Mouse (Mus musculus): Measurements from ENCODE around the gene Pdzrn3. TPM values are rescaled to one million over a fixed set of nuclear protein-coding genes. Genes with fewer than 3 reads are reported as not detected.

The Pdzrn3 gene
- total RNA-seq, 1 experiment: 3.8 TPM

DNA sequence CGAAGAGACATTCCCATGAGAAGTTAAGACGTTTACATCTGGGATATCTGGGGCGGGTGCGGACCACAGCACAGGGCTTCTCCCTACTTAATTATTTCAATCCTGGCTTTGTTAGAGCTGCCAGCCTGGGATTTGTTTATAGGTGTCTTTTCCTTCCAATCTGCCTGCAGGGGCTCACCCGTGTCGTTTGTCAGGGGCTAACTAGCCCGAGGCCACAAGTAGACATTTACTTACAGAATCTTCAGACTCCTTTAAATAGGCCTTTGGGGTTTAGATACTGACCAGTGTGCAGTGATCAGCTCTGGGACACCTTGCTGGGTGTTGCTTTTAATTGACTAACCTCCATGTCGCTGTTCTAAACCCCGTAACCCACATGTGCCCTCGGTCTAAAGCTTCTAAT is 143.3 kb downstream of the Pdzrn3 start:
- DNase-seq (ENCODE audit: low read depth, low spot score): no peak
- Histone ChIP-seq H3K36me3 (ENCODE audit: control insufficient read depth, insufficient read depth, low read length, poor library complexity, severe bottlenecking) (no peaks in the 10 kb centered on the region), H3K27ac (ENCODE audit: insufficient read depth, low read depth, low read length, poor library complexity, severe bottlenecking) (no peak overlapping the region), H3K4me1 (ENCODE audit: control insufficient read depth in 2 of 2, insufficient read depth in 2 of 2, low read length in 2 of 2, poor library complexity in 1 of 2) (no peaks in the 10 kb centered on the region), H3K9me3 (ENCODE audit: control insufficient read depth, insufficient read depth, low read depth, low read length) (no peaks in the 10 kb centered on the region), H3K4me3 (ENCODE audit: insufficient read depth in 1 of 2, low read depth in 1 of 2, low read length in 2 of 2, poor library complexity in 1 of 2, severe bottlenecking in 1 of 2) (no peak overlapping the region), H3K9ac (ENCODE audit: insufficient read depth, low read depth, low read length, poor library complexity, severe bottlenecking) (no peak overlapping the region)
- no peak for TF ChIP-seq ZC3H11A (IDR thresholded peaks at IDR 0.05; ENCODE audit: borderline replicate concordance, low read depth, low read length)
- TF ChIP-seq CHD2 (IDR thresholded peaks at IDR 0.05; ENCODE audit: low read depth, low read length): no peak
- in situ Hi-C loops (cut with MboI; ENCODE audit: low sequenced_read_pairs in 2 of 2, unreplicated experiment in 2 of 2): no loop called here

DNA sequence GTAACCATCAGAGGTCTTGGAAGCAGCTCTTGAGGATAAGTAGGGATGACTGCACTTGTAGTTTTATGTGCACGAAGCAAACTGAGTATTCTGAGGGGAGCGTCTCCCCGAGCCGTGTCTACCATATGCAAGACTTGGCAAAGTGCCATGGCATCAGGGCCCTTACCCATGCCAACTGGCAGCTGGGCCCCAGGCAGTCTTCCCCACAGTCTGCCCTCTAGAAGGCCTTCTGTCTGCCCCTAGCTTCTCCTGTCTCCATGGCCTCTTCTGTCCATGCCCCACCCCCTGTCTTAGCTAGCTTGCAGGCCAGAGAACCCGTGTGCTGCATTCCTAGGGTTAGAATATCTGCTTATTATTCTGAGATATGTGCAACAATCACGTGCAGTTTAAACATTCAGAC is 144.0 kb downstream of the Pdzrn3 start:
- Histone ChIP-seq H3K9ac (ENCODE audit: insufficient read depth, low read depth, low read length, poor library complexity, severe bottlenecking) (no peak overlapping the region), H3K4me1 (ENCODE audit: control insufficient read depth in 2 of 2, insufficient read depth in 2 of 2, low read length in 2 of 2, poor library complexity in 1 of 2) (no peaks in the 10 kb centered on the region), H3K27ac (ENCODE audit: insufficient read depth, low read depth, low read length, poor library complexity, severe bottlenecking) (no peak overlapping the region), H3K36me3 (ENCODE audit: control insufficient read depth, insufficient read depth, low read length, poor library complexity, severe bottlenecking) (no peaks in the 10 kb centered on the region), H3K9me3 (ENCODE audit: control insufficient read depth, insufficient read depth, low read depth, low read length) (no peaks in the 10 kb centered on the region), H3K4me3 (ENCODE audit: insufficient read depth in 1 of 2, low read depth in 1 of 2, low read length in 2 of 2, poor library complexity in 1 of 2, severe bottlenecking in 1 of 2) (no peak overlapping the region)
- no peak for DNase-seq (ENCODE audit: low read depth, low spot score)
- TF ChIP-seq ZC3H11A (IDR thresholded peaks at IDR 0.05; ENCODE audit: borderline replicate concordance, low read depth, low read length) (no peak), CHD2 (IDR thresholded peaks at IDR 0.05; ENCODE audit: low read depth, low read length) (no peak), MAFK (IDR thresholded peaks at IDR 0.05; ENCODE audit: insufficient read depth, low read depth, low read length) (no peak), ZNF384 (IDR thresholded peaks at IDR 0.05; ENCODE audit: low read depth, low read length) (no peak), HCFC1 (IDR thresholded peaks at IDR 0.05; ENCODE audit: borderline replicate concordance, insufficient read depth, low read length) (no peak)
- in situ Hi-C loops (cut with MboI; ENCODE audit: low sequenced_read_pairs in 2 of 2, unreplicated experiment in 2 of 2): no loop called here

DNA sequence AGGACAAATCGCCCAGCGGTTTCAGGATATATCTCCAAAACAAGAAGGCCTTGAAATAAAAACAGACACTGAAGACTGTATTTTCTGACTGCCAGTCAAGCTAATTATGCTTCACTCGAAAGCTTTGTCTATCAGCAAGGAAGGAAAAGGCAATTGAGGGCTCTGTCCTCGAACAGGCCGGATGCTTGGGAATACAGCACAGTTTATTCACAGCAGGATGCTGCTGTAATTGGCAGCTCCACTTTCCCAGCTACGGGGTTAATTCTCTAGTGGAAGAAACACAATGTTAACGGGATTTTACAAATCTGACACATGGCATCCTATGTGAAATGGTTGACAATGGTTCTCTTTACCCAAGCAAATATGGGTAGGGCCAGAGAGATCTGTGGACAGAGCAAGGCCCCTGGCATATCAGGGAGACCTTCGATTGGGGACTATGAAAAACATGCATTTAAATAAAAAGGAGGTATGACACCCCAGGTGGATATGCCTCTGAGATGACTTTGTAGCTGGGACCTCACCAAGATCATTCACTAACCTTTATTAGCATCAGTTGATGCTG is 150.3 kb downstream of the Pdzrn3 start:
- no peak for DNase-seq (ENCODE audit: low read depth, low spot score)
- Histone ChIP-seq H3K4me1 (ENCODE audit: control insufficient read depth in 2 of 2, insufficient read depth in 2 of 2, low read length in 2 of 2, poor library complexity in 1 of 2) (no peaks in the 10 kb centered on the region), H3K36me3 (ENCODE audit: control insufficient read depth, insufficient read depth, low read length, poor library complexity, severe bottlenecking) (no peaks in the 10 kb centered on the region), H3K4me3 (ENCODE audit: insufficient read depth in 1 of 2, low read depth in 1 of 2, low read length in 2 of 2, poor library complexity in 1 of 2, severe bottlenecking in 1 of 2) (no peak overlapping the region), H3K9ac (ENCODE audit: insufficient read depth, low read depth, low read length, poor library complexity, severe bottlenecking) (no peak overlapping the region), H3K27ac (ENCODE audit: insufficient read depth, low read depth, low read length, poor library complexity, severe bottlenecking) (no peak overlapping the region), H3K9me3 (ENCODE audit: control insufficient read depth, insufficient read depth, low read depth, low read length) (no peaks in the 10 kb centered on the region)
- in situ Hi-C loops (cut with MboI; ENCODE audit: low sequenced_read_pairs in 2 of 2, unreplicated experiment in 2 of 2): no loop called here
- no peak for TF ChIP-seq CHD2 (IDR thresholded peaks at IDR 0.05; ENCODE audit: low read depth, low read length)
- TF ChIP-seq HCFC1 (IDR thresholded peaks at IDR 0.05; ENCODE audit: borderline replicate concordance, insufficient read depth, low read length): no peak
- TF ChIP-seq ZNF384 (IDR thresholded peaks at IDR 0.05; ENCODE audit: low read depth, low read length): no peak
- no peak for TF ChIP-seq MAFK (IDR thresholded peaks at IDR 0.05; ENCODE audit: insufficient read depth, low read depth, low read length)
- no peak for TF ChIP-seq ZC3H11A (IDR thresholded peaks at IDR 0.05; ENCODE audit: borderline replicate concordance, low read depth, low read length)

DNA sequence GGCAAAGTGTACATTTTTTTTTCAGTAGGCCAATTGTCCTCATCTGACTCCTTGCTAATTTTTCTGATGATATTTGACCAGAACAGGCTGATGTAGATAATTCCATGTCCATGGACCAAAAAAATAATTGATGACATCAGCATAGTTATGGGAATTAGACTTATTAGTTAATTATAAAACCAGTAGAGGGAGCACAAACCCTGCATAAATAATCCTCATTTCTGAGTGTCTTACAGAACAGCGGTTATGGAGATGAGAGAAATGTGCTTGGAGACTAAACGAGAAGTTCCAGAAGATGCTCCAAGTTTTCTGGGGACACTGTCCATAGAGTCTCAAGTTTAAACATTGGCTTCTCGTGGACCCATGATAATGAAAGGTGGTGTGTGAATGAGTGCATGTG is 157.4 kb downstream of the Pdzrn3 start:
- no peaks in the 10 kb centered on the region for H3K4me1 ChIP-seq (ENCODE audit: control insufficient read depth in 2 of 2, insufficient read depth in 2 of 2, low read length in 2 of 2, poor library complexity in 1 of 2)
- no peak for DNase-seq (ENCODE audit: low read depth, low spot score)
- TF ChIP-seq MAFK (IDR thresholded peaks at IDR 0.05; ENCODE audit: insufficient read depth, low read depth, low read length): no peak
- no peak for TF ChIP-seq CHD2 (IDR thresholded peaks at IDR 0.05; ENCODE audit: low read depth, low read length)
- no peak for TF ChIP-seq ZNF384 (IDR thresholded peaks at IDR 0.05; ENCODE audit: low read depth, low read length)
- no peak for TF ChIP-seq ZC3H11A (IDR thresholded peaks at IDR 0.05; ENCODE audit: borderline replicate concordance, low read depth, low read length)
- TF ChIP-seq HCFC1 (IDR thresholded peaks at IDR 0.05; ENCODE audit: borderline replicate concordance, insufficient read depth, low read length): no peak
- H3K9ac ChIP-seq (ENCODE audit: insufficient read depth, low read depth, low read length, poor library complexity, severe bottlenecking): no peak overlapping the region
- no peak overlapping the region for H3K4me3 ChIP-seq (ENCODE audit: insufficient read depth in 1 of 2, low read depth in 1 of 2, low read length in 2 of 2, poor library complexity in 1 of 2, severe bottlenecking in 1 of 2)
- no peaks in the 10 kb centered on the region for H3K9me3 ChIP-seq (ENCODE audit: control insufficient read depth, insufficient read depth, low read depth, low read length)
- no peaks in the 10 kb centered on the region for H3K36me3 ChIP-seq (ENCODE audit: control insufficient read depth, insufficient read depth, low read length, poor library complexity, severe bottlenecking)
- in situ Hi-C loops (cut with MboI; ENCODE audit: low sequenced_read_pairs in 2 of 2, unreplicated experiment in 2 of 2): no loop called here
- H3K27ac ChIP-seq (ENCODE audit: insufficient read depth, low read depth, low read length, poor library complexity, severe bottlenecking): no peak overlapping the region

DNA sequence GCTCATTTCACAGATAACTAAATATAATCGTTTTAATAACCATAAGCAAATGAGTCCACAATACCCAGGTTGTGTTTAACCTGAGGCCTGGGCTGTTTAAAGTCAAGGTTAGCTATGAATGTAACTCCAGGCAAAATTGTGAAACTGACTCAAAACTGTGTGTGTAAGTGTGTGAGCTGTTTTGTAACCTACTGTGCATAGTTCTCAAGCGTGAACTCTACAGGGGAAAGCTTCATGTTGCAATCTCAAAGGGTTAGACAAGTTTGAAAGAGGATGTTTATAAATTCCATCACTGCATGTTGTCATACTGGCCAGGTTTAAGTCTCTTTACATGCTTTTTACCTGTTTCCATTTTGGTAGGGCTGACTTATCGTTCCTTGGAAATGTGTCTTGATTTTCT is 158.7 kb downstream of the Pdzrn3 start:
- TF ChIP-seq ZNF384 (IDR thresholded peaks at IDR 0.05; ENCODE audit: low read depth, low read length) (no peak), ZC3H11A (IDR thresholded peaks at IDR 0.05; ENCODE audit: borderline replicate concordance, low read depth, low read length) (no peak), CHD2 (IDR thresholded peaks at IDR 0.05; ENCODE audit: low read depth, low read length) (no peak), HCFC1 (IDR thresholded peaks at IDR 0.05; ENCODE audit: borderline replicate concordance, insufficient read depth, low read length) (no peak), MAFK (IDR thresholded peaks at IDR 0.05; ENCODE audit: insufficient read depth, low read depth, low read length) (no peak)
- in situ Hi-C loops (cut with MboI; ENCODE audit: low sequenced_read_pairs in 2 of 2, unreplicated experiment in 2 of 2): no loop called here
- DNase-seq (ENCODE audit: low read depth, low spot score): no peak
- Histone ChIP-seq H3K9ac (ENCODE audit: insufficient read depth, low read depth, low read length, poor library complexity, severe bottlenecking) (no peak overlapping the region), H3K4me3 (ENCODE audit: insufficient read depth in 1 of 2, low read depth in 1 of 2, low read length in 2 of 2, poor library complexity in 1 of 2, severe bottlenecking in 1 of 2) (no peak overlapping the region), H3K9me3 (ENCODE audit: control insufficient read depth, insufficient read depth, low read depth, low read length) (no peaks in the 10 kb centered on the region), H3K36me3 (ENCODE audit: control insufficient read depth, insufficient read depth, low read length, poor library complexity, severe bottlenecking) (no peaks in the 10 kb centered on the region), H3K4me1 (ENCODE audit: control insufficient read depth in 2 of 2, insufficient read depth in 2 of 2, low read length in 2 of 2, poor library complexity in 1 of 2) (no peaks in the 10 kb centered on the region), H3K27ac (ENCODE audit: insufficient read depth, low read depth, low read length, poor library complexity, severe bottlenecking) (no peak overlapping the region)

Measured in ES-E14 (cell line).